Mouse (Mus musculus) bone marrow macrophage, adult 2 months (primary cell): Measurements from ENCODE around the gene Gcsam.

Source experiments
- CTCF ChIP-seq: IDR thresholded peaks from 2 replicates; pipeline ENCODE4 v1.5.1; 2012; ENCODE audit warnings: low read depth, mild to moderate bottlenecking, low read length, moderate library complexity
- POLR2A ChIP-seq: IDR thresholded peaks from 2 replicates; pipeline ENCODE4 v1.6.1; 2012; ENCODE audit warnings: mild to moderate bottlenecking, low read depth, low read length, borderline replicate concordance

DNA sequence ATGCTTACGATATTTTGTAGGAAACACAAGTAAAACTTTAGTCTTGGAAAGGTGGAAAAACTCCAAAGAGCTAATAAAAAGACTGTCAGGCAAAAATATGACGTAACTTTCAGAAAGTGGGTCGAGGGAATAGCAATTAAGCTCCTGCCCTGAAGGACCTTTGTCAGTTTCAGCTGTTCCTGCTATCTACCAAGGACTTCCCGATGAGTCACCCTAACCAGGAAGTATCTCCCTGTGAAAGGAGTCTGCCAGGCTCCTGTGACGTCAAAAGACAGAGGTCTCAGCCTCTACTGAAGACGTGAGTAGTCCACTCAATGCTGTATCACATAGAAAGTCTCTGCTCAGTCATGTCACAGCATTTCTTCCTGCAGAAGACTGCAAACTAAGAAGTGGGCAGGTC is 34.2 kb downstream of the Gcsam start:
- TF ChIP-seq CTCF, result no peak
- TF ChIP-seq POLR2A, result no peak
